Mouse (Mus musculus) layer of hippocampus, postnatal 14 days (tissue): ENCODE results near the gene Birc5. TPM values are rescaled to one million over a fixed set of nuclear protein-coding genes. Genes with fewer than 3 reads are reported as not detected.
"Not testable (repeated sequence)": the region's sequence is repeated elsewhere in the genome, so short reads cannot be mapped to it uniquely, and the experiment has no call there.

ENCODE experiments used
- DNase-seq, 2 experiments: peaks; one replicate each; pipeline ENCODE4 v3.0.0; 2021 to 2022; ENCODE audit warnings: low spot score in 2 of 2, mixed read lengths in 1 of 2
- long read RNA-seq, 2 experiments: library from polyadenylated mRNA; stranded (forward); transcript quantifications; one replicate each; pipeline ENCODE4 v2.0.0; 2021
- total RNA-seq, 2 experiments: library from RNA; stranded (reverse); gene quantifications; 2 replicates each; pipeline ENCODE4 v1.2.3; 2021

The Birc5 gene
- total RNA-seq = 1 to 10 TPM; 2.1 to 3.4 TPM
- long read RNA-seq, experiment 1, partial matches to known transcripts = 0 of 3 reads
- long read RNA-seq, experiment 1, other reads (novel, unspliced or antisense) = 1 of 3 reads
- long read RNA-seq, experiment 2, partial matches to known transcripts = 0 of 1 reads
- long read RNA-seq, experiment 2, other reads (novel, unspliced or antisense) = 1 of 1 reads

DNA sequence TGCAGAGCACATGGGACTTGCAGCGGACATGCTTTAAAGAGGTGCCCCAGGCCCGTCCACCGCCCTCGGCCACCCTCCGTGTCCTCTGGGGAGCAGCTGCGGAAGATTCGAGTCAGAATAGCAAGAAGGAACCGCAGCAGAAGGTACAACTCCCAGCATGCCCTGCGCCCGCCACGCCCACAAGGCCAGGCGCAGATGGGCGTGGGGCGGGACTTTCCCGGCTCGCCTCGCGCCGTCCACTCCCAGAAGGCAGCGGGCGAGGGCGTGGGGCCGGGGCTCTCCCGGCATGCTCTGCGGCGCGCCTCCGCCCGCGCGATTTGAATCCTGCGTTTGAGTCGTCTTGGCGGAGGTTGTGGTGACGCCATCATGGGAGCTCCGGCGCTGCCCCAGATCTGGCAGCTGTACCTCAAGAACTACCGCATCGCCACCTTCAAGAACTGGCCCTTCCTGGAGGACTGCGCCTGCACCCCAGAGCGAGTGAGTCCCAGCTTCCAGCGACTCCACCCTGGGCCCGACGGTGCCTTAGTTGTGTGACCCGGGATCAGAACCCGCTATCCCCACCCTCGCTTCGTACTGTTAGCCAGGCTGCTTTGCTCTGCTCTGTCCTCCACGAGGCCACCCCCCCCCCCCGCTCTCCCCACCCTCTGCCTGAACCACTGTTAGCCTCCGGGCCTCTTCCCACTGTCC is at the start of gene Birc5:
Gene Birc5, plus strand, starts transcription at position 267 of the 687 bp plus-strand sequence.
- peak; percentile 92 to 96 for DNase-seq

DNA sequence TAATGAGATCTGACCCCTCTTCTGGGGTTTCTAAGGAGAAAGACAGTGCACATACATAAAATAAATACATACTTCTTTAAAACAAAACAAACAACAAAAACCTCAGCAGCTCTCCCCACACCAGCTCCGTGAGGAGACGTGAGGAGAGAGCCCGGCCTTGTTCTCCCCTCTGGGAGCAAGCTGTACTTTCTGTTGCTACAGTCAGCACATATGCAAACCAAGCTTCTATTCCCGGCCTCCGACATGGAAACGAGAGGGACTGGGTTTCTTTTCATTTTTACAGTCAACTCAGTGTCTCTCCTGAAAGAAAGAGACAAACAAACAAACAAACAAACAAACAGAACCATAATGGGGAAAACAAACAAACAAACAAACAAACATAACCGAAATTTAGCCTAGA is 49.0 kb upstream of the Birc5 start:
- no peak for DNase-seq

DNA sequence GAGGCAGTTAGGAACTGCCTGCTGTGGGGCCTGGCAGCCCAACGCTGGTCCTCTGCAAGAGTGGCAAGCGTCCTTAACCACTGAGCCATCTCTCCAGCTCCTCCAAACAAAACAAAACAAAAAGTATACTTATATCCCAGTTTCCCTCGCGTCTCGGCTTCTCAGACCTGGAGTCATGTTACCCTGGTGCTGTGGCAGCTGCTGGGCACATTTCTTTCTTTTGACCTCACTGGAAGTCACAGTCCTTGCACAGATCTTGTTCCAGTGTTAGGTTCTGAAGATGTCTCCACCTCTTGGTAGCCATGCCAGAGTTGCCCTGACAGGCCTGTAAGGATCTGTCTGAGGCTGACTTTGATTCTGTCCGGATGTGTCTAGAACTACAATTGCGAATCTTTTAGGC is 47.4 kb upstream of the Birc5 start:
- DNase-seq = no peak

DNA sequence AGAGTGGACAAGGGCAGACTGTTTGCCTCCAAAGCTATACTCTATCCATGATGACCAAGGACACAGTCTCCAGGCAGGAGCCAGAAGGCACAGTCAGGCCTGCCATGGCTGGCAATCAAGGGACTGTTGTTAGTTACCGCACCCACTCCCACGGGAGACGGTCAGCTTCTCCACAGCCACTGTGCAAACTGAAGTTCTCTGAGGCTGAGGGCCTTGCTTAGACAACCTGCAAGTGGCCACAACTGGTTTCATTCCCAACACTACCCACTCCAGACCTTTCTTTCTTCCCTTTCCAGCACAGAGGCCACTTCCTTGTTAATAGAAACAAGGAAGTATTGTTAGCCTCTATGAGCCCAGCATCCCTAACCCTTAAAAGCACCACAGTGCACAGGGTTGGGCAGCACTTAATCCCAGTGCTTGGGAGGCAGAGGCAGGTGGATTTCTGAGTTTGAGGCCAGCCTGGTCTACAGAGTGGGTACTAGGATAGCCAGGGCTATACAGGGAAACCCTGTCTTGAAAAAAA is 45.8 kb upstream of the Birc5 start:
- DNase-seq = no peak

DNA sequence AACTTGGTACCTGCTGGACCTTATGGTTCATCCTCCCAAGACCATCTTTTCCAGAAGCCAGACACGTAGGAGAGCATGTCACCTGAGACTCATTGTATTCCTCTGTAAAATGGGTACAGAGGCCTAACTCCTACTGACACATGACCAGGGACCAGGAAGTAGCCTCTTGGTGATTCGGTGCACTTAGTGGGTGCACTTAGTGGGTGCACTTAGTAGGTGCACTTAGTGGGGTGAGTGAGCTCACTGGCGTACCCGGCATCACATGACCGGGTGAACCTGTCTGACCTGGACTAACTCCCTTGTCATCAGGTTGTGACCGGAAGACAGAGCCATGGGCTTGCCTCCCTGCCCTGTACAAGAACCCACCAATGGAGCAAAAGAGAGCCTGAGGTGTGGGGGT is 42.3 kb upstream of the Birc5 start:
- no peak for DNase-seq

DNA sequence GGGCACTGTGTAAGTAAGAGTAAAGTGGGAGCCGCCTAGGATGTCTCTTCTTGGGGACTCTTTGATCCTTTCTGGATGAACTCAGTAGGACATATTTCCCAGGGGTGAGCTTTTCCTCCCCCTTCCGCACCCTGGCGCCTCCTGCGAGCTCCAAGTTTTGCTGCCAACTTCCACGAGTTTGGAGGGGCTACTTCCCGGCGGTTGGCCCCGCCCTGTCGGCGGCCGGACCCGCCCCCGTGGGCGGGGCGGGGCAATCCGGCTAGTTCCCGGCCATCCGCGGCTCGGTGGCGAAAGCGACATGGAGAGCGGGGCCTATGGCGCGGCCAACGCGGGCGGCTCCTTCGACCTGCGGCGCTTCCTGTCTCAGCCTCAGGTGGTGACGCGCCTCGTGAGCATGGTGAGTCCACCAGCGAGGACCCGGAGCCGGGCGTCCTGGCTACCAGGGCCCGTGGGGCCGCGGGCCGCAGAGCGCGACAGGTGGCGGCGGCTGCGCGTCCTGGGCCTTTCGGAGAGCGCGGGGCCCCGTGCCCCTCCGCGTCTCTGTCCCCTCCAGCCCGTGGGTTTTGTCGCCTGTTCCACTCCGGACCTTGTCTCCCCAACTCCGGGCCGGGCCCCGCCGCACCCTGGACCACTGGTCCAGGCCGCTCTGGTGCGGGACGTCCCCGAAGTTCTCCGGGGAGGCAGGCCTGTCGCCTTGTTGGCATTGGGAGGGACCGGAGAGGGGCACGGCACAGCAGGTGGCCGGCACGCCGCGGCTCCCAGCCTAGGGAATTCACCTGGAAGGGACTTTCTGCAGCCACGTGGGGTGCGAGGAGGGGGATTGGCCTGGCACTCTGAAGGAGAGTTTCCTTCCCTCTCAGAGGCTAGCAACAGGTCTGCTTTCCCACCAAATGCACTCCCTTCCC is 39.4 kb upstream of the Birc5 start, which contains the start of the genes Gm20708 and Syngr2:
Gene Gm20708, plus strand, starts transcription at position 262 of the 905 bp plus-strand sequence.
Gene Syngr2, plus strand, starts transcription at position 262 of the 905 bp plus-strand sequence.
- peak in 1 of 2 experiments; percentile 39 for DNase-seq

DNA sequence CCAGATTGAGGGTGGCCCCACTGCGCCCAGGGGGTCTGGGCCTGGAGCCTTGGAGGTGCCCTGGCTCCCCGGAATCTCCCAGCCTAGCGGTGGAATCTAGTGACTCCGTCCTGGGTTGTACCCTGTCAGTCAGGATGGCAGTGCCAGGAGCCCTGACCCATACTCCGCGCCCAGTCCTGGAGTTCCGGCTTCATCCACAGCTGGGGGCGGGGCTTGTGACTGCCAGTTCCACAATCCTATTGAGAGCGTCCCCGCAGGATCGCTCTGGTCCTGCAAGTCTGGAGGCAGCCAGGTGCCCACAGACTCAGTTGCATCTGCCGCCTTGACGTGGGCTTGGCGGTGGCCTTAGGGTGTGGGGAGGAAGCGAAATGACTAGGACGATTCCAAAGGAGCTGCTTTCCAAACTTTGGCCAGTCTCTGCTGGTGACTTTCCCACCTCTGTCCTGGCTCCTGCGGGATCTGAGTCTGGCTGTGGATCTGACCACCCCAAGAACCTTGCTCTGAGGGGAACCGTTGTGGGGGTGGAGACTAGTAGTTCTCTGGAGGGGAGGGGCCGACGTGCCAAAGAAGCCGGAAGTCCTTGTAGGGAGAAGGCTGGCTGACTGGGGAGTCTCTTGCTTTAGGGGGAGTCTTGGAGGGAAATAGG is 38.5 kb upstream of the Birc5 start:
- DNase-seq = peak; percentile 56 to 64

DNA sequence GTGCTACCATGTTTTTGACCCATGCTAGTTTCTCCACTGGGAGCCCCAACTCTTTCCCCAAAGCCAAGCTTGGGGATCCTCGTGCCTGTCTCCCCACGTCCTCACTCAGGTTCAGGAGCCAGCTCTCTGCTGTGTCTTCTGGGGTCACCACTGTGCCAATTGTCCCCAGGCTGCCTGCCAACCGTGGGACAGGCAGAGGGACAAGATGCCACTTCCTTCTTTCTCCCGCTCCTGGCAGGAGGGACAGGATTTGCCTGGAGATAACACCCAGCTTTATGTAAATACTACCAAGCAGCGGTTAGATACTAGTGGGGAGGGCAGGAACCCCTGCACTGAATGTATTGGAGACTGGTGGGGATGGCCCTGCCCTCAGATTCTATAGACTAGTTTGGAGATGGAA is 35.2 kb upstream of the Birc5 start:
- DNase-seq = no peak

DNA sequence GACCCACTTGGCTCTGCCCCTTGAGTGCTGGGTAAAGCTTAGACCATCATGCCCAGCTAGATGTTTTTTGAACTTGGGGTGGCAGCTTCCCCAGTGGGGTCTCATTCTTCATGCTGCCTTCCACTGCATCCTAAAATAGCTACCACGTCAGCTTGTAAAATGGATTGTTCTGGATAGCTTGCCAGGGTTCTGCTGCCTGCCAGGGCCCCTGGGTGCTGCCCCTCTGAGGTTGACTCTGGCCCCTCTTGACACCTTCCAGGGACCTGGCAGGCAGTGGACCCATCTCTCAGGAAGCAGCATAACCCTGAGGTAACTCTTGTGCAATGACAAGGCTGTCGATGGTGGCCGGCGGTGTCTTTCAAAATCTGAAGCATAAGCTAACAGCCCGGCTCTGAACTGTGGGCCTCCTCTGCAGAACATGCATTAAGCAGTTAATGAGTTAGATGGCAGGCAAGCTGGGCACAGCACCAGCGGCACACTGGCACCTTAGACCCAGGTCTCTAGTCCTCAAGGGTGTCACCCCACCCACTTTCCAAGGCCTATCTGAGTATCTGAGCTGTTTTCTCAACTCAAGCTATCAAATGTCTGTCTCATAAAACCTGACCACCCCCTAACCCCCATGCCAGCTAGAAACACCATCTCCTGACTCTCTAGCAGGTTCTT is 34.2 kb upstream of the Birc5 start:
- DNase-seq = no peak

DNA sequence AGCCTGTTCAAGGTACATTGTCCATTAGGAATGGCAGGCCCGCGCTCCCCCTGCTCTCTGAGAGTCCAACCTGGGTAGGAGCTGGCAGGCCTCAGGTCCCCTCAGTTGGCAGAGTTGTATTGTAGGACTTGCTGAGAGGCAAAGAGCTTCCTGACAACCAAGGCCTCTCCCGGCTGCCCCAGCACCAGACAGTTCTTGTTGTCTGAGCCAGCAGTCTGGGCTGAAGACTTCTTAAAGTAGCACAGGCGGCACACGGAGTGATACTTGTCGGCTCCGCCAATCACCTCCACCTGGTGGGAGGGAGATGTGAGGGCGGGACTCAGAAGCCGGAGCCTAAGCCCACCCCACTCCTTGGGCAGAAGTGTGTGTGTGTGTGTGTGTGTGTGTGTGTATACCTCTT is 33.2 kb upstream of the Birc5 start:
- DNase-seq = not testable (repeated sequence)

DNA sequence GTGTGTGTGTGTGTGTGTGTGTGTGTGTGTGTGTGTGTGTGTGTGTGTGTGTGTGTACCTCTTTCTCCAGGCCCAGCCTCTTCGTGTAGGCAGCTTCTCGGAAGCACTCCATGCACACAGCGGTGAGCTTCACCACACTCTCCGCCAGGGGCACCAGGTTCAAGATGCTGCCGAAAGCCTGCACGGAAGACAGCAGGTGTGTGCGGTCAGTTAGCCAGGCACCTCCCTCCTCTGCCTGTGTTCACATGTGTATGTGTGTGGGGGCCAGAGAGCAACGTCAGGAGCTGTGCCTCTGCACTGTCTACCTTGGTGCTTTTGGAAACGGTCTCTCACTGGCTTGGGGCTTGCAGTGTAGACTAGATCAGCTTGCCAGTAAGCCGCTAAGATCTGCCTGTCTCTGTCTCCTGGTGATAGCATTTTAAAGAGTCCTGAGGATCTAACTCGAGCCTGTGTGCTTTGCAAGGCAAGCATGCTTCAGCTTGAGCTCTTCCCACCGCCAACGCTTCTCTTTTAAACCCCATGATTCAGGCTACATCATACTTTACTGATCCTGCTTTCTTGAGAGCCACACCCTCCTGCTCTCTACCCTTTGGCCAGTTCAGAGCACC is 32.6 kb upstream of the Birc5 start:
- DNase-seq = no peak

DNA sequence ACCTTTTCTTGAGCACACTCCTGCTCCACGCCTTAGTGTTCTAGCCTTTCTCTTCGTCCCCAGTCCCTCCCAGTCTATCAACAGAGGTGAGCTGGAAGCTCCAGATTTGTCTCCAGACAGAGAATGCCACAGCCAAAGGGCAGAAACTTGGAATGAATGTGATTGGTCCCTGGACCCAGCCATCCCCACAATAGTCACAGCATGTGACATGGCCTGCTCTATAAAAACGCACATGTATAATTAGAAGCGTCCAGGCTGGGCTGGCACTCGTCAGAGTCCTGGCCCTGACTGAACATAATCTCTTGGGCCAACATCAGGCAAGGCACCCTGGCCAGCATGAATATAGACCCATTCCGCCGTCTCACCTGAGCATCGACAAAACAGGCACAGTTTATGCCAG is 30.0 kb upstream of the Birc5 start:
- DNase-seq = no peak

DNA sequence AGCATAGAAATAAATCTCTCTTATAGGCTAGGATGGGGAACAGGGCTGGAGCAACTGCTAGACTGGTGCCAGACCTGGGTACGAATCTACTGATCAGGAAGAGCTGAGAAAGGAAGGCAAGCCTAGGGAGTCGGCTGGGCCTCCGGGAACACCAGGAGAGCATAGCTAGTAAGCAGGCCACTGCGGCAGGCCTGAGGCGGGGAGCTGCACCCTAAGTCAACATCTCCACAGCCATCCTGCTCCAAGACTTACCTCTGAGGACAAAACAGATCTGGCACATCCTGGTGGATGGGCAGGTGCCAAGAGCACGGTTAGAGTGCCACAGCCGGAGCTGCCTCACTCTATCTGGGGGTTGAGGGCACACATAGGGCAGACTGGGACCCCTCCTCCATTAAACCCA is 28.9 kb upstream of the Birc5 start:
- no peak for DNase-seq

DNA sequence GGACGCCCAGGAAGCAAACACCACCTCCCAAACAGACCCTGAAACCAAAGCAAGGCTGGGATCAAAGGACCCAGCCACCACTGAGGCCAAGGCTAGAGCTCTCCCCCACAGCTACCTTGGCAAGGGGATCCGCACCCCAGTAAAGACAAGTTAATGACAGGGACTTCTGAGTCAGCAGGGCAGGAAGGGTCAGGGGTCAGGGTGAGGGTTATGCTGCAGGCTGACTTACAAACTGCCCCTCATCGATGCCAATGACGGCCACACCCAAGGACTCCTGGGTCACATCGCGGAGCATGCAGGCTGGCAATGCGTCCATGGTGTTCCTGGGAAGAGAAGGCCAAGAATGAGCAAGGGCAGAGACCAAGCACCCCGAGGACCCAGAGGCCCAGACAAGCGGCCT is 27.2 kb upstream of the Birc5 start:
- no peak for DNase-seq

DNA sequence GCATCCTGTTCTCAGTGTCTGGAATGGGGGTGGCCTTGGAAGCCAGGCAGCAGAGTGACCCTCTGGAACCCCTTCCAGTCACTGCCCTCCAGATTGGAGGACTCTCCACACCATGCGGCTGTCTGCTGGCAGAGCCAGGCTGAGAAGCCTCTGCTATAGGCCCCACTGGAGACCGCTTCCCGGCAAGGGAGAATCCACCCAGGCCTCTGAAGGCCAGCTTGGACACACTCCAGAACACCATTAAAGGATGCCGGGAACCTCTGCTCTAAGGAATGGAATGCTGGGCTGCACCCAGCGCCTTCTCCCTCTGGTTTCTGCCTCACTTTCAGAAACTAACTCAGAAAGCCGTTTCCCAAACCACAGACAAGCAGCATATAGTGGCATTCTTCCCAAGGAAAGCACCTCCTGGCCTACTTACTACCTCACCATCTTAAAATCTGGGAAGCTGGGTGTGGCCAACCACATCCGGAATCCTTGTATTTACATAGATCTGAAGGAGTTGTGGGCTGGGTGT is 26.3 kb upstream of the Birc5 start:
- DNase-seq = no peak

DNA sequence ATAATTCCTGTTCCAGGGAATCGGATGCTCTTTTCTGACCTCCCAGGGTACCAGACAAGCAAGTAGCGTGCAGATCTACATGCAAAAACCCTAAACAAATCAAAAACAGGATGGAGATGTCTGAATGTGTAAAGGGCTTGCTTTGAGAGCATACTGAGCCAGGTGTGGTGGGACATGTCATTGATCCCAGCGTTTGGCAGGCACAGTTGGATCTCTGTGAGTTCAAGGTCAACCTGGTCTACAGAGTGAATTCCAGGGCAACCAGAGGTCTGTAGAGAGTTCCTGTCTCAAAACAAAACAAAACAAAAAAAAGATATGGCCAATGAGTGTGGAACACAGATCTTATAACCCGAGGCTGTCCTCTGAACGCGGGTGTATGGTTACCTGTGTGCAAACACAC is 25.6 kb upstream of the Birc5 start:
- no peak for DNase-seq

DNA sequence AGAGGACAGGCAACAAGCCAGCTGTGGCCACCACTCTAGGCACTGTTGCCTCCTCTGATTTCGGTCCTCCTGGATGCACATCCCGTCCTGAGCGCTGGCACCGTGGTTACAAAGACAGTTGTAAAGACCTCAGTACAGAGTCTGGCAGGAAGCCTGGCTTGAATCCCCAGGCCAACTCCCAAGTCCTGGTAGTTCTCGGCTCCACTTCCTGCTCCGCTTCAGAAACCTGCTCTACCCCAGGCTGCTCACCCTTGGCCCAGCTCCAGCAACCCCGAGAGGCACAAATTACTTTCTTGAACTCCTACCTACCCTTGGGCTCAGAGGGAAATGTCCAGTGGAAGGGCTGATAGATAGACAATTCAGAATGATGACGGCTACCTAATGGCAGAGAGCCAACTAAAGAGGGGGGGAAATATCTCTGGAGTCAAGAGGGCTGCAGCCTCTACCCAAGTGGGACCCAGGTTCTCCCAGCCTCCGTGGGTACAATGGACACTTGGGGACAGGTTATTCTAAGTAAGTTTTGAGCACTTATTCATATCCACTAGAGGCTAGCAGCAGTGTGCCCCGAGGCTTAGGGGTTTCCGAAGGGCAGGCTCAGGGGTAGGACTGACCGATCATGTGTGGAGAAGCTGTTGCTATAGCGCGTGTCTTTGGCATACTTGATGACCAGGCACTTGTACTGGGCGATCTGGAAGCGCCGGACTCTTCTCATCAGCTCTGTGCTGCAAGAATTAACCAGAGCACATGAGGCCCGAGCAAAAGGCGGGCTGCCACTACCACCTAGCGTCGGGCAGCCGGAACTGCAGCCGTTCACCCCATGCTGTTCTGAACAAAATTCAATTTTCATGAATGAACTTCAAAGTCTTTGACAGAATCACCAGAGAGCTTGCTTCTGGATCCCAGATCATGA is 24.7 kb upstream of the Birc5 start:
- DNase-seq = peak; percentile 75 to 89

DNA sequence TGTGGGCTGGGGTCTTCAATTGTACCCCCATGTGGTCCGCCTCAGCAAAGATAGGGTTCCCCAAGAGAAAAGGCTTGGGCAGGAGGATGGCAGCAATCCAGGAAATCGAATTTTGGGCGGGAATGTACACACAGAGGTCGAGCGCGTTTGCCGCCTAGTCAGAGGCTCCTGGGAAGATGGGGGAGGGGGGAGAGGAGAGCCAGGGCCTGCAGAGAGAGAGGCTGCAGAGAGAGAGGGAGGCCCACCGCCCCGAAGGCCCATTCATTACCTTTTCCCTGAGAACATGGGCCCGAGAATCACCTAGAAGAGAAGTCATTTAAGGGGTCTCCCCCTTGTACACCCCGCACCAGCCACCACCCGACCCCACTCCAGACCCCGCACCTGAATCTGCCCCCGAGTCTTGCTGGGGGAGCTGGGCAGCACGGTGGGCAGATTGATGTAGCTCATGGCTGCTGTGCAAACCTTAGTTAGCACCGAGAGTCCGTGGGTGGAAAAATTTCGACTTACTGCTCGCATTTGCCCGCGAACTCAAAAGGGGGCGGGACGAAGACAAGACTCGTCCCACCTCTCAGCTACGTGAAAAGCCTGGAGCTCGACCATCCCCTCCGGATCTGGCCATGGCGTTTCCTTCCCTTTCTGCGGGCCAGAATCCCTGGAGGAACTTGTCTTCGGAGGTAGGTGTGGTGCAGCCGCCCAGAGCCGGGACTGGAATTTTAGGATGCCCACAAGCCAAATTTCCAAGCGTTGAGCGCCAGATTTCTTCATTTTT is 23.5 kb upstream of the Birc5 start, which contains the start of the genes Afmid and Tk1:
Gene Afmid, plus strand, starts transcription at position 592 of the 769 bp plus-strand sequence.
Gene Tk1, minus strand, starts transcription at position 760 of the 769 bp plus-strand sequence.
- DNase-seq = peak in 1 of 2 experiments; percentile 36
